Mouse (Mus musculus) MEL (cell line): ENCODE data around the gene Kansl2. TPM values are rescaled to one million over a fixed set of nuclear protein-coding genes. Genes with fewer than 3 reads are reported as not detected.

ENCODE experiments used
- DNase-seq: peaks from one replicate; pipeline ENCODE4 v3.0.0; 2011; ENCODE audit warnings: low read depth, low spot score
- H3K27ac ChIP-seq: 2 replicates; pipeline ENCODE4 v1.5.1; 2012; ENCODE audit warnings: low read depth, mild to moderate bottlenecking, control low read depth, low read length, moderate library complexity; ENCODE audit not compliant: control insufficient read depth
- H3K27me3 ChIP-seq, 2 experiments: fragments of 150-350 bp in 1 of 2; sonication (generic) in 1 of 2; 2 replicates each; pipeline ENCODE4 v1.6.1; 2012; ENCODE audit warnings: low read length in 2 of 2, mild to moderate bottlenecking in 2 of 2, improper control_type of control experiment in 1 of 2, moderate library complexity in 1 of 2; ENCODE audit not compliant: insufficient read depth in 2 of 2, control insufficient read depth in 1 of 2
- H3K36me3 ChIP-seq, 2 experiments: 2 replicates each; pipeline ENCODE4 v1.6.1; 2012 to 2014; ENCODE audit warnings: low read length in 2 of 2, improper control_type of control experiment in 1 of 2, inconsistent platforms in 1 of 2, mild to moderate bottlenecking in 1 of 2; ENCODE audit not compliant: insufficient read depth in 2 of 2, control insufficient read depth in 1 of 2
- H3K4me1 ChIP-seq, 2 experiments: fragments of 150-350 bp in 1 of 2; sonication (generic) in 1 of 2; 2 replicates each; pipeline ENCODE4 v1.6.1; 2012; ENCODE audit warnings: low read length in 2 of 2, improper control_type of control experiment in 1 of 2, mild to moderate bottlenecking in 1 of 2; ENCODE audit not compliant: insufficient read depth in 2 of 2, control insufficient read depth in 1 of 2
- H3K4me3 ChIP-seq, 2 experiments: fragments of 150-350 bp in 1 of 2; sonication (generic) in 1 of 2; 2 replicates each; pipeline ENCODE4 v1.5.1; 2012; ENCODE audit warnings: low read depth in 2 of 2, low read length in 2 of 2, mild to moderate bottlenecking in 2 of 2, moderate library complexity in 2 of 2, control low read depth in 1 of 2, improper control_type of control experiment in 1 of 2; ENCODE audit not compliant: control insufficient read depth in 1 of 2, insufficient read depth in 1 of 2
- H3K79me2 ChIP-seq: 2 replicates; pipeline ENCODE4 v1.6.1; 2012; ENCODE audit warnings: mild to moderate bottlenecking, low read length, moderate library complexity; ENCODE audit not compliant: control insufficient read depth, poor library complexity, insufficient read depth
- H3K9ac ChIP-seq: 2 replicates; pipeline ENCODE4 v1.6.1; 2012; ENCODE audit warnings: low read depth, mild to moderate bottlenecking, control low read depth, low read length, moderate library complexity; ENCODE audit not compliant: control insufficient read depth, poor library complexity, severe bottlenecking
- H3K9me3 ChIP-seq: fragments of 150-350 bp; sonication (generic); replicated peaks from 2 replicates; pipeline ENCODE4 v1.6.1; 2012; ENCODE audit warnings: mild to moderate bottlenecking, low read length, improper control_type of control experiment, moderate library complexity; ENCODE audit not compliant: insufficient read depth
- BHLHE40 ChIP-seq: IDR thresholded peaks from 2 replicates; pipeline ENCODE4 v1.6.1; 2012; ENCODE audit warnings: low read depth, mild to moderate bottlenecking, inconsistent platforms, low read length, improper control_type of control experiment, borderline replicate concordance
- CHD1 ChIP-seq: IDR thresholded peaks from 2 replicates; pipeline ENCODE4 v1.6.1; 2012; ENCODE audit warnings: low read depth, mild to moderate bottlenecking, inconsistent platforms, low read length, improper control_type of control experiment
- CHD2 ChIP-seq: IDR thresholded peaks from 2 replicates; pipeline ENCODE4 v1.6.1; 2011; ENCODE audit warnings: low read length, improper control_type of control experiment
- CTCF ChIP-seq, 3 experiments: IDR thresholded peaks in 2 of 3; conservative IDR thresholded peaks in 1 of 3; 2 replicates each; pipeline ENCODE4 v1.5.1; 2011 to 2012; ENCODE audit warnings: low read length in 3 of 3, low read depth in 2 of 3, mild to moderate bottlenecking in 2 of 3, improper control_type of control experiment in 1 of 3, inconsistent platforms in 1 of 3, mixed read lengths in 1 of 3, moderate library complexity in 1 of 3; ENCODE audit not compliant: control insufficient read depth in 1 of 3, insufficient read depth in 1 of 3, poor library complexity in 1 of 3, severe bottlenecking in 1 of 3
- E2F4 ChIP-seq: IDR thresholded peaks from 2 replicates; pipeline ENCODE4 v1.6.1; 2011; ENCODE audit warnings: low read depth, low read length, improper control_type of control experiment, borderline replicate concordance
- EP300 ChIP-seq, 2 experiments: IDR thresholded peaks; 2 replicates each; pipeline ENCODE4 v1.6.1; 2011; ENCODE audit warnings: improper control_type of control experiment in 2 of 2, low read length in 2 of 2, low read depth in 1 of 2, mild to moderate bottlenecking in 1 of 2
- ETS1 ChIP-seq: IDR thresholded peaks from 2 replicates; pipeline ENCODE4 v1.6.1; 2012; ENCODE audit warnings: low read depth, mild to moderate bottlenecking, inconsistent platforms, low read length, improper control_type of control experiment, moderate library complexity
- GABPA ChIP-seq: IDR thresholded peaks from 2 replicates; pipeline ENCODE4 v1.6.1; 2012; ENCODE audit warnings: low read depth, mild to moderate bottlenecking, inconsistent platforms, low read length, improper control_type of control experiment, moderate library complexity
- GATA1 ChIP-seq: IDR thresholded peaks from 2 replicates; pipeline ENCODE4 v1.6.1; 2011; ENCODE audit warnings: low read depth, low read length, improper control_type of control experiment
- JUND ChIP-seq: IDR thresholded peaks from 2 replicates; pipeline ENCODE4 v1.6.1; 2011; ENCODE audit warnings: low read depth, mild to moderate bottlenecking, improper control_type of control experiment, low read length
- MAFK ChIP-seq: IDR thresholded peaks from 2 replicates; pipeline ENCODE4 v1.6.1; 2011; ENCODE audit warnings: low read depth, mild to moderate bottlenecking, low read length, improper control_type of control experiment, borderline replicate concordance
- MAX ChIP-seq: IDR thresholded peaks from 2 replicates; pipeline ENCODE4 v1.6.1; 2011; ENCODE audit warnings: low read length, improper control_type of control experiment
- MAZ ChIP-seq: IDR thresholded peaks from 2 replicates; pipeline ENCODE4 v1.6.1; 2012; ENCODE audit warnings: low read depth, mild to moderate bottlenecking, inconsistent platforms, low read length, improper control_type of control experiment
- MXI1 ChIP-seq: IDR thresholded peaks from 2 replicates; pipeline ENCODE4 v1.6.1; 2011; ENCODE audit warnings: mild to moderate bottlenecking, low read depth, low read length, improper control_type of control experiment
- MYB ChIP-seq: IDR thresholded peaks from 2 replicates; pipeline ENCODE4 v1.6.1; 2011; ENCODE audit warnings: mild to moderate bottlenecking, low read depth, low read length, improper control_type of control experiment
- MYC ChIP-seq: IDR thresholded peaks from 2 replicates; pipeline ENCODE4 v1.6.1; 2011; ENCODE audit warnings: low read depth, mild to moderate bottlenecking, low read length, improper control_type of control experiment, moderate library complexity
- NRF1 ChIP-seq: IDR thresholded peaks from 2 replicates; pipeline ENCODE4 v1.6.1; 2014; ENCODE audit warnings: low read depth, mild to moderate bottlenecking, inconsistent platforms, low read length, improper control_type of control experiment, moderate library complexity; ENCODE audit not compliant: poor library complexity, insufficient read depth, severe bottlenecking
- POLR2A ChIP-seq, 2 experiments: IDR thresholded peaks; 2 replicates each; pipeline ENCODE4 v1.6.1; 2011 to 2012; ENCODE audit warnings: low read length in 2 of 2, mild to moderate bottlenecking in 2 of 2, control low read depth in 1 of 2, improper control_type of control experiment in 1 of 2, low read depth in 1 of 2, moderate library complexity in 1 of 2; ENCODE audit not compliant: control insufficient read depth in 1 of 2, insufficient read depth in 1 of 2, poor library complexity in 1 of 2
- POLR2AphosphoS2 ChIP-seq: IDR thresholded peaks from 2 replicates; pipeline ENCODE4 v1.6.1; 2011; ENCODE audit warnings: low read length, improper control_type of control experiment
- RCOR1 ChIP-seq: IDR thresholded peaks from 2 replicates; pipeline ENCODE4 v1.6.1; 2012; ENCODE audit warnings: low read depth, mild to moderate bottlenecking, inconsistent platforms, low read length, improper control_type of control experiment
- SIN3A ChIP-seq: IDR thresholded peaks from 2 replicates; pipeline ENCODE4 v1.6.1; 2012; ENCODE audit warnings: low read length, improper control_type of control experiment, inconsistent platforms
- TAL1 ChIP-seq: IDR thresholded peaks from 2 replicates; pipeline ENCODE4 v1.6.1; 2012; ENCODE audit warnings: mild to moderate bottlenecking, inconsistent platforms, low read length, moderate library complexity, mixed read lengths
- TBP ChIP-seq: IDR thresholded peaks from 2 replicates; pipeline ENCODE4 v1.8.0; 2011; ENCODE audit warnings: low read depth, low read length, improper control_type of control experiment
- TCF12 ChIP-seq: IDR thresholded peaks from 2 replicates; pipeline ENCODE4 v1.6.1; 2014; ENCODE audit warnings: low read depth, mild to moderate bottlenecking, inconsistent platforms, low read length, improper control_type of control experiment, moderate library complexity
- UBTF ChIP-seq: IDR thresholded peaks from 2 replicates; pipeline ENCODE4 v1.6.1; 2012; ENCODE audit warnings: low read depth, mild to moderate bottlenecking, inconsistent platforms, low read length, improper control_type of control experiment, moderate library complexity, borderline replicate concordance; ENCODE audit not compliant: insufficient read depth
- USF1 ChIP-seq: IDR thresholded peaks from 2 replicates; pipeline ENCODE4 v1.6.1; 2014; ENCODE audit warnings: low read depth, mild to moderate bottlenecking, inconsistent platforms, low read length, improper control_type of control experiment, moderate library complexity
- USF2 ChIP-seq, 2 experiments: IDR thresholded peaks; 2 replicates each; pipeline ENCODE4 v1.6.1; 2011 to 2012; ENCODE audit warnings: improper control_type of control experiment in 2 of 2, low read length in 2 of 2, borderline replicate concordance in 1 of 2, inconsistent platforms in 1 of 2, low read depth in 1 of 2, mild to moderate bottlenecking in 1 of 2; ENCODE audit not compliant: insufficient read depth in 1 of 2
- ZC3H11A ChIP-seq: IDR thresholded peaks from 2 replicates; pipeline ENCODE4 v1.6.1; 2012; ENCODE audit warnings: low read depth, mild to moderate bottlenecking, inconsistent platforms, low read length, improper control_type of control experiment
- ZMIZ1 ChIP-seq: IDR thresholded peaks from 2 replicates; pipeline ENCODE4 v1.6.1; 2012; ENCODE audit warnings: low read depth, mild to moderate bottlenecking, inconsistent platforms, low read length, improper control_type of control experiment, moderate library complexity
- ZNF384 ChIP-seq: IDR thresholded peaks from 2 replicates; pipeline ENCODE4 v1.6.1; 2012; ENCODE audit warnings: low read depth, mild to moderate bottlenecking, inconsistent platforms, low read length, improper control_type of control experiment
- polyA plus RNA-seq, 2 experiments: library from polyadenylated mRNA; stranded (reverse) in 1 of 2; unstranded in 1 of 2; fragments of >175 nt in 1 of 2; fragments of >200 nt in 1 of 2; gene quantifications; 2 replicates each; pipeline versions ENCODE4 v1.2.1 to v1.2.4; 2012; ENCODE audit warnings: low replicate concordance in 2 of 2, low read depth in 1 of 2; ENCODE audit not compliant: insufficient read length in 2 of 2, insufficient read depth in 1 of 2, missing spikeins in 1 of 2
- total RNA-seq: library from RNA; depleted of rRNA; stranded (reverse); fragments of 300-350 nt; gene quantifications from 2 replicates; pipeline ENCODE4 v1.2.3, GENCODE M21; 2012

The Kansl2 gene
- total and polyA plus RNA-seq, 3 experiments: 157 to 170 TPM; not detected in 1

DNA sequence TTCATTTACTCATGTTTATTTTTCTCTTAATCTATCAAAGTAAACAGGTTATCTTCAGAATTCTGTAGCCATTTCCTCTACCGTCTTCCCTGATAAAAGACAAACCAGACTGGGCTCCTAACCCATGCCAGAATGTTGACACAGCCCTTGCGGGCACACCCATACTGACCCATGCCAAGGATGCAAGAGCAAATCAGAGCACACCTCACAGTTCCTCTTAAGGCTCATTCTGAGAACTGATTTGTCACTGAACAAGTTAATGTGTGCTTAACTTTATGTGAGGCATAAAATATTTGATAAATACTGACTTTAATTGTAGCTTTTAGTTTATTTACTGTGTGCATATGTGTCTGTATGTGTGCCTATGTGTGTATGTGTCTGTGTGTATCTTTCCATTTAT is 42.7 kb downstream of the Kansl2 start:
- Histone ChIP-seq H3K27me3 (peaks cover 7 to 12% of the 10 kb centered on the region in 2 experiments), H3K36me3 (peaks cover 0 to 3% of the 10 kb centered on the region in 2 experiments; a peak in 2 of 4 replicates), H3K79me2 (no peaks in the 10 kb centered on the region), H3K4me3 (no peak overlapping the region), H3K4me1 (peaks cover 1 to 6% of the 10 kb centered on the region in 2 experiments; a peak in 3 of 4 replicates), H3K27ac (no peak overlapping the region), H3K9ac (no peak overlapping the region), H3K9me3 (no peaks in the 10 kb centered on the region)
- no peak for DNase-seq
- TF ChIP-seq EP300 (IDR thresholded peaks at IDR 0.05; ENCODE audit: low read depth in 1 of 2, low read length in 2 of 2): peak in 1 of 2 experiments; percentile 20; a peak in 1 of 4 replicates
- no peak for TF ChIP-seq JUND
- peak; percentile 77 for TF ChIP-seq RCOR1
- TF ChIP-seq GATA1: no peak
- no peak for TF ChIP-seq SIN3A
- TF ChIP-seq MYB: no peak
- no peak for TF ChIP-seq BHLHE40

GRCm38 (mm10) chr15:98486433-98487021 is 47.5 kb downstream of the Kansl2 start:
- Histone ChIP-seq H3K36me3 (peaks cover 0 to 21% of the 10 kb centered on the region in 2 experiments; a peak in 2 of 4 replicates), H3K9me3 (no peaks in the 10 kb centered on the region), H3K27me3 (no peaks in the 10 kb centered on the region), H3K27ac (peak overlapping the region; percentile 39; the same call in 1 of the 2 replicates), H3K9ac (no peak overlapping the region), H3K79me2 (no peaks in the 10 kb centered on the region), H3K4me3 (no peak overlapping the region), H3K4me1 (peaks cover 21 to 23% of the 10 kb centered on the region in 2 experiments)
- peak; percentile 77 for DNase-seq
- TF ChIP-seq CTCF (IDR thresholded peaks at IDR 0.05 in 2 of 3, conservative IDR thresholded peaks at IDR 0.05 in 1 of 3; ENCODE audit: control insufficient read depth in 1 of 3, insufficient read depth in 1 of 3, low read depth in 2 of 3, low read length in 3 of 3, poor library complexity in 1 of 3, severe bottlenecking in 1 of 3) (no peak), UBTF (no peak), TBP (0 out of 2 replicates have a peak, but pooled peaks have one; percentile 20), ZMIZ1 (0 out of 2 replicates have a peak, but pooled peaks have one; percentile 46), TCF12 (peak; percentile 97), CHD1 (no peak), POLR2A (IDR thresholded peaks at IDR 0.05; ENCODE audit: control insufficient read depth in 1 of 2, insufficient read depth in 1 of 2, low read depth in 1 of 2, low read length in 2 of 2, poor library complexity in 1 of 2) (no peak), ZNF384 (peak; percentile 95), RCOR1 (peak; percentile 98), POLR2AphosphoS2 (no peak), E2F4 (no peak), NRF1 (no peak), MAZ (peak; percentile 57; the same call in 1 of the 2 replicates), USF2 (IDR thresholded peaks at IDR 0.05; ENCODE audit: borderline replicate concordance in 1 of 2, insufficient read depth in 1 of 2, low read depth in 1 of 2, low read length in 2 of 2) (no peak), TAL1 (peak; percentile 70), USF1 (no peak), MAX (no peak), ETS1 (peak; percentile 89), SIN3A (peak; percentile 76), GABPA (no peak), ZC3H11A (no peak), GATA1 (peak; percentile 94), MYC (no peak), MYB (no peak; the same call in 1 of the 2 replicates), CHD2 (no peak; the same call in 1 of the 2 replicates), MAFK (peak; percentile 67; the same call in 1 of the 2 replicates), MXI1 (no peak)
